Mouse (Mus musculus) skeletal muscle tissue, postnatal 0 days (tissue): Measurements from ENCODE around the gene Scn7a. TPM values are rescaled to one million over a fixed set of nuclear protein-coding genes. Genes with fewer than 3 reads are reported as not detected.

Experiments
- polyA plus RNA-seq: library from polyadenylated mRNA; unstranded; fragments of >200 nt; fragmentation: Nextera tagmentation; extraction: Ambion mirVana; gene quantifications from 2 replicates; pipeline ENCODE4 v1.2.1, GENCODE M21; 2015

Scn7a gene
- 0.71 and 1.5 TPM in 2 replicates for polyA plus RNA-seq

GRCm38 (mm10) chr2:66784765-66785164, at the start of gene Scn7a:
Gene Scn7a (minus strand): TSS chr2:66784914.

GRCm38 (mm10) chr2:66634580-66635359, 149.9 kb downstream of the Scn7a start, which contains the start of gene Scn9a:
Gene Scn9a (minus strand): TSS chr2:66634962.

Other genes with a start within 250 kb of the Scn7a start
- gene Scn9a, start 150.0 kb downstream of the Scn7a start, polyA plus RNA-seq = 0.06 and 0.09 TPM in 2 replicates